Mouse (Mus musculus): ENCODE measurements around the gene Spa17.
A peak's percentile ranks its signal among the peaks of the same experiment; 100 is the strongest.

The Spa17 gene

DNA sequence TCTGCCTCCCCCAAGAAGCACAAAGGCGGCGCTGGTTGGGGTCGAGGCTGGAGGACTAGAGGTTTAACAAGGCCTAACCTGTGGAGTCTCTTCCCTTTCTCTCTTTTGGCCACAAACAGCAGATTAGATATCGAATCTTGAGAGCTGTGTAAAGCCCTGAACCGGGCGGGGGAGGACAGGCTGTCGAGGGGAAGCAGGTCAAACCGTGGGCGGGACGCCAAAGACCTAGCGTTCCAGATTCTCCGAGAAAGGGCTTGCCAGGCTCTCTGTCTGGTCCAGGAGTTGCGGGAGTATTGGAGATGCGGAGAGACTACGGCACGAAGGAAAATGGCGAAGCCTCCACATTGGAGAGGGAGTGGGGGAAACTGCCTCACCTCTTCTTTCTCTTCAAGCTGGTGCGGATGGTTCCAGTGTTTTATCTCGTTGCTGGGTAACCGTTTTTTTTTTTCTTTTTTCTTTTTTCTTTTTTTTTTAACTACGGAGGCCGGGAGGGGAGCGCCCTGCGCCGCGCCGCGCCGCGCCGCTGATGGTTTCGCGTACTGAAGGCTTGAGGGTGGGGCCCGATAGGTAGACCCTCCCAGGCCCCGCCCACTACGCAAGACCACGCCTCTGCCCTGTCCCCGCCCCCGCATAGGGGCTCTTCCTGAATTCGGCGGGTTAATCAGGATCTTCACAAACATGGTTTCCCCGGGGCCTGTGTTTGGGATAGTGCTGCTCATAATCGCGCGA lies at the start of gene Spa17:
Gene Spa17 (minus strand): TSS at position 541 of the 729 bp plus-strand sequence.
- DNase-seq = peak; percentile 82

DNA sequence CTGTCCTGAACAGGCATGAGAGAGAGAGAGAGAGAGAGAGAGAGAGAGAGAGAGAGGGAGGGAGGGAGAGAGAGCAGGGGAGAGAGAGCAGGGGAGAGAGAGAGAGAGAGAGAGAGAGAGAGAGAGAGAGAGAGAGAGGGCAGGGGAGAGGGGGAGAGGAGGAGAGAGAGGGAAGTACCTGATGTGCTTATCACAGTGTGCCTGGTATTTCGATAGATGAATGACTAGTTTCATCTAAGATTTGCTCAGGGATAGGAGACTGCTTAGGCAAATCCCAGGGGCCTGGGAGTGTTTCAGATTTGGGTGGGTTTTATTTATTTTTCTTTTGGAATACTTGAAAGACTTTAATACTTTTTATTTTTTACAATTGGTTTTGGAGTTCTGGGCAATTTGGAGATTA lies 49.7 kb upstream of the Spa17 start:
- DNase-seq = no peak

DNA sequence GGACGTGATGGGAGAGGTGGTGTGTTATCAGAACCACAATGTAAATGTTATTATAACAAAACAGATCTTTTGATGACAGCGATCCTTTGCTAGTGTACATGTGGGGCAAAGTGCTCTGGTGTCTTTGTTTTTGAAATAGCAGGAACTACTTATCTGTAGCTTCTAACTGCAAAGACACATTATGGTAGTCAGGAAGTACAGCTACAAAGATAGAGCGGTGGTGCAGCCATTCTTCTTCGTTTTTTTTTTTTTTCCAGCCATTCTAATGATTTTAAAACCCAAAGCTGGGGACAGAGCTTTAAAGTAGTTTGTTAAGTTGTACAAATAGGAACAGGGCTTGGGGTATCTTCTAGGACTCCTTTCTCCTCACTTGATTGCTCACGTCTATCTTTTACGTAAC lies 45.9 kb upstream of the Spa17 start:
- no peak for DNase-seq

DNA sequence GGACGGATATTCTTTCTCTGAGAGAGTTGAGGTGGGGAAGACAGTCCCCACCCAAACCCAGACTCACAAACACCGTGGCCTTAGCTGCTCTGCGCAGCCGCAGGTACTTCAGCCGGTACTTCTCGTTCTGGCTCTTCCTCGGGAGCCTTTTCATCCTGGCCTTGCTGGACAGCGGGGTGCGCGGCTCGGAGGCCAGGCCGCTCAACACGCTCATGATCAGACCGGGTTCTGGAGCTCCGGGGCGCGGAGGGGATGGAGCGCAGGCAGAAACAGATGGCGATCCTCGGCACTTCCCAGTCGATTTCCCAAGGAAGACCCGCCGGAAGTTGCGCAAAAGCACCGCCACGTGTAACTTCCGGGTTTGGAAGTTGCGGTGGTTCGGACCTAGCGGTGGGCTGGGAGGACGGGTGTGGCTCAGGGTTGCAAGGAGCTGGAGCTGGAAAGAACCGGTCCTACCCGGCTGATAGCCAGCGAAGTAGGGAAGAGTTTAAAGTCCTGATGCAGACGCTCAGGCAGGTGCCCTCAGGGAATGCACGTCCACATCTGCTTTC lies 43.5 kb upstream of the Spa17 start, which contains the start of gene Tbrg1:
Gene Tbrg1 (minus strand): TSS at position 382 of the 551 bp plus-strand sequence.
- peak; percentile 72 for DNase-seq

DNA sequence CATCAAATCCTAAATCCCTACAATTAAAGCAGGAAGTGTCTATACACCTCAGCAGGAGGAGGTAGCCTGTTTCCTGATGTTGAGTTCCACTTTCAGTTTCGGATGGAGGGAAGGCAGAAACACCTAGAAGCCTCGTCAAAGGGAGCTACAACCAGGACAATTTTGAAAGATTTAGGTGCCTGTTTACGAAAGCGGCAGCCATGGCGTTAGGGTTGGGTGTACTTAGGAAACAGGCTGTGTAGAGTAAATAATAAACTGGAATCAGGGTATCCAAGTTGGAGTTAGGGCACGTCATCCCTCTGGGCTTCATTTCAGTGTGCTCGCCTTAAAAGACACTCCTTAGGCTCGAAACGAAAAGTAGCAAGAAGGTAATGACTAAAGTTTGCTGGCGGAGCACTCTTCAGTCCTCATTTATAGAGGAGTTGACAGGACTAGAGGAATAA lies 42.9 kb upstream of the Spa17 start:
- DNase-seq = no peak

DNA sequence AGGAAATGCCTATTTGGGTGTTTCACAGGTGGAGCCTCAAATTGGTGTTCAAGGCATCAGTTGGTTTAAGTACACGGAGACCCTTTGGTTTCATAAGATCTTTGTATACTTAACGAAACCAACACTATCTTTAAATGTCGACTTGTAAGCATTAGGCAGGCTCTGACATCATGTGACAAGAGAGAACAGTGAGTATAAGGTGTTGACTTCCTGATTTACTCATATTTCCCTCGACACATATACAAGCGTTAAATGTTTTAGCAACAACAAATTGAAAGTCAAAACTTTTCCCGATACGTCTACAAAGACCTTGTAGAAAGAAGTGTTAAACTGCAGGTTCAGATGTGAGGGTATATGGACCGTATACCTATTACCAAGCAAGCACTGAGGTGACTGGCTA lies 42.4 kb upstream of the Spa17 start:
- DNase-seq = no peak

DNA sequence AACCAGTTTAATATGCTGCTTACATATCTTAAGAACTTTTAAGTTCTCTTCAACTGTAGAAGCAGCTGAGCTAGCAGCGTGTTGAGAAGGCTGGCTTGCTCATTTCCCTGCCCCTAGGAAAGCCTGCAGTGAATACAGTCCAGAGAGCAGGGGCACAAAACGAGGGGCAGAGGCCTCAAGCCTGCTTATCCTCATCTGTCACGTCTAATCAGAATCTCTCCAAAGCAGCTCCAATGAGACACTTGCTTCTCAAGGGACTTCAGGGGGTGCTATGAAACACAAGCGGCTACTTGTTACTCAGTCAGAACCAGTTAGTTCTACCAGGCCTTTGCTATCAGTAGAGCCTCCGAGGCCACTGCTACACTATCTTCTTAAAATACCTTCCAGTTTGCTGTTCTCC lies 40.3 kb upstream of the Spa17 start:
- DNase-seq = no peak

DNA sequence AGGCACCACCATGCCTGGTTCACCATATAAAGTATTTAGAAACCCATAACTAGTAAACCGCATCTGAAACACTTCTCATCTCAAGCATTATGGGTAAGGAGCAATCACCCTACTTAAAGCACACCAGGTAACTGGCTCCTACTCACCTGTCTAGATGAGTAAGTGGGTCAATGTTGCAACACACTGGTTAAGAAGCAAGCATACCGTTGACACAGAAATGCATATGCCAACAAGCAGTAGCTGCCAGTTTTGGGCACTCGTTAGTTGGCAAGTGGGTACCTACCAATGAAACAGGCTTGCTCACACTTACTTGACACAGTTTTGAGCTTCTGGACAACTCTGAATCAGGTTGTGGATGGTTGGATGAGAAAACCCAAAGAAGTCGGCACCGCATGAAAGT lies 37.1 kb upstream of the Spa17 start:
- no peak for DNase-seq

DNA sequence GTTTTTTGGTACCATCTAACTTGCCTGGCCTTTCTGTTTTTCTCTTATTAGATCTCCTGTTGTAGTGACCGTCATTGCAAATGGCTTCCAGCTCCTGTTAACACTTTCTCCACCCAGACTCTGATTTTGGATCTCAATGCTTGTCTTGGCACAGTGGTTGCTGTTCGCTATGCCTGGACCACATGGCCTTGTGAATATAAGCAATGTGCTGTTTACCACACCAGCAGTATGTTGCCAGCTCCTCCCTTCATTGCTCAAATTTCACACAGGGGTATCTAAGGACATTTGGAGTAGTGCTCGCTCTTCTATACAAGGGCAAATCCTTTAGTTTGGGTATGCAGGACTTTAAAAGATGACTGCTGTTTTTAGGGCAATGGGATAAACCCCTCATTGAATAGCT lies 32.7 kb upstream of the Spa17 start:
- DNase-seq = no peak

DNA sequence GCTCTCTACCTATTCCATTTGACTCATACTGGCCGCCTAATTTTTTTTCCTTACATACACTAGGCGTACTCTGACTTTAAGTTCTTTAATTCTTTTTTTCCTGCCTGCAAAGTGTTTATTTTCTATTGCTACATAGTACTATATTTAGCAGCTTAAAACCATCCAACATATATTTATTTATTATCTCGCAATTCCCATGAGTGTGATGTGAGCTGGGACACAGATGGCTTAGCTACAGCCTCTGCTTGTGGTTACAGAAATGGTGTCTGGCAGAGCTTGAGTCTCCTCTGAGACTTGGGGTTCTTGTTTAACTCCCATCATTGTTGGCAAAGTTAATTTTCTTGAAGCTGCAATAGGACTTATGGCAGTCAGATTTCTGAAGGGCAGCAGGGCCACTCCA lies 25.2 kb upstream of the Spa17 start:
- no peak for DNase-seq

DNA sequence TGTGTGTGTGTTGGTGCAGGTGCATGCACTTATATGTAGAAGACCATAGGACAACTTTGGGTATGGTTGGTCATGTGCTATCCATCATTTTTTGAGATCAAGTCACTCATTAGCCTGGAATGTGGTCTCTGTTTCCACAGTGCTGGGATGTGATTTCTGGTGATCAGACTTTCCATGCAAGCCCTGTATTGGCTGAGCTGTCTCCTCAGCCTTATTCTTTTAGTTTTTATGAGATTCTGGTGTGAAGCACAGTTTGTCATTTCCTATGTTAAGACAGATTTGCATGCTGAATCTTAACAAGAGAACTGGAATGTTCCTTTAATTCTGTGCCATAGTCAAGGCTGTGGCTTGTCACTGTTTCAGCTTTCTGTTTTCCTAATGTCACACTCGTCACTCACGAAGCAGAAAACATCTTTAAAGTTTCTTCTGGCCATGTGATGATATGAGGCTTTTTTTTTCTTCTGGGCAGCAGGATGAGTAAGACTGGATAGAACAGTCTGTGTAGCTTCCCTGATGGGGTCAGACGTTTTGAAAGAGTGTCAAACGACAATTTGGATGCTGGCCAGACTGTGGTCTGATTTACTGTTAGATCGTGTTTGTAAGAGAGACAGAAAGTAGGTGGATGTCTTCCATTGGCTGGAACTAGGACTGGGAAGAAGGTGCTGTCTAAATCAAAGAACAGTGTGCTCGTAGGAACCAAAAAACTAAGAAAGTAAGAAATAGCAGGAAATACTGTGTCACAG lies 23.4 kb upstream of the Spa17 start:
- DNase-seq = peak; percentile 34

DNA sequence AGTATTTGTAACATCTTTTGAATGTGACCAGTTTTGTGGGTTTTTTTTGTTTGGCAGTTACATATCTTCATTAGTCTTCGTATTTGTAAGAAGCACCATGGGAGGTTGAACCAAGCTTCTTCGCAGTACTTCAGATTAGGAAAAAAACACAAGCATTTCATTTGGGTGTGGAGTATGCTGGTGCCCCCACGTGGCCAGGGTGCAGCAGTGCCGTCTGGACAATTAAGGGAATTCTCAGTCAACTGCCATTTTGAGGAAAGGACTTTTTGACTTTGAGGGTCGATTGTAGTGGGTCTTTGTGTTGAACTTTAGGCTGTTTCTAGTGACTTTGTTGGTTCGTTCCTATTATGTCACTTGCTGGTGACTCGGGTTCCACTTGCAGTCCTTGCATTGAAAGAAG lies 22.8 kb upstream of the Spa17 start:
- DNase-seq = peak; percentile 53

DNA sequence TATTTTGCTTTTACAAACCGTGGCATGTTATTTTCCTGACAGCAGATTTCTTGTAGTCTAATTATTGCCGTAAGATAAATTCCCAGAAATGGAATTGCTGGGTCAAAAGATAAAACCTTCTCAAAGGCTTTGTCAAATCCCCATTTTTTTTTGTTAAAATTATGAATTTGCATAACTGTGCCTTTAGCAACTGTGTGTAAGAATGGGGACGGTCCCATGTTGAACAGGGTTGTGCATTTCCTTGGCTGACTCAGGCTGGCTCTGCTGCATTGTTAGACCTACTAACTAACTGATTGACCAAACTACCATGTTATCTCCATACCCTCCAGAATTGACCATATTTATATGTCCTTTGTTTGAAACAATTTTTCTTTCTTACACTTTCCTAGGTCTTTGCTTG lies 20.7 kb upstream of the Spa17 start:
- no peak for DNase-seq

DNA sequence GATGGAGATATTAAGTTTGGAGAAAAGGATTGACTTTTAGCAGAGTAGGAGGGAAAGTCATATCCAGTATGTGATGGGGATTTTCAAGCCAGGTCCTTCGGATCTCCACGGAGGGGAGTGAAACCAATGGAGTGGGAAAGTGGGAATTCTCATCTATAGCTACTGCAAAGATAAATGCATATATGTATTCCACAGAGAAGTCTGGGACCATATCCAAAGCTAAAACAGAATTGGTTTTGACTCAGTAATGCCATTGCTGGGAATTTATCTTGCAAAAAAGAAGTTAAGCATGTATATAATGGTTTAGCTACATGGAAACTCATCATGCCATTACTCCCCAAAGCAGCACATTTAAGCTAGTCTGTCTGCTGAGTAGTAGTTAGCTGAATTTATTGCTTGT lies 18.8 kb upstream of the Spa17 start:
- no peak for DNase-seq

DNA sequence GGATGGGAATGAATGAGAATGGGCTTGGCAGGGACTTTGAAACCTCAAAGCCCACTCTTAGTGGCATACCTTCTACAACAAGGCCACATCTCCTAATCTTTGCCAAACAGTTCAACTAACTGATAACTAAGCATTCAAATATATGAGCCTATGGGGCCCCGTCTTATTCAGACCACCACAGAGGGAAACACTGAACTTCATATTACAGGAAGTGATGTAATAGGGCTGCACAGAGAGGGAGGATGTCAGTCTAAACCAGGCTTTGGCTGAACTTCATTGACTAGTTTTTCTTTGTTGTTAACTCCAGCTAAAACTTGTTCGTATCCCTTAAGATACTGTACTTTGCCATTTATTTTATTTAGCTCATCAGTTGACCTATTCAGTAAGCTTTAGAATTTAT lies 16.4 kb upstream of the Spa17 start:
- no peak for DNase-seq

DNA sequence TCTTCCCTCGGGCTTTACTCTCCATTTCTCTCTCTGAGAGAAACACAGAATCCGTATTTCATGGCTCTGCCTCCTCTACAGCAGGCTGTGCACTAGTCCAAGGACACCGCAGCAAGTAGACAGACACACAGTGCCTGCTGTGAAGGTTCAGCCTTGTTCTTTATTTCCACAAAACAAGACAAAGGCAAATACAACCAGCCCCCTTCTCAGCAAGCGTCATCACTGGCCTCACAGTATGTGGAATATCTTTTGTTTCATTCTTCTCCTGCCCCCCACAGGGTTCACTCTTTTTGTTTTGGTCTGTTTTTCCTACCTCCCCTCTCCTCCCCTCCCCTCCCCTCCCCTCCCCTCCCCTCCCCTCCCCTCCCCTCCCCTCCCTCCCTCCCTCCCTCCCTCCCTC lies 15.1 kb upstream of the Spa17 start:
- DNase-seq = no peak

DNA sequence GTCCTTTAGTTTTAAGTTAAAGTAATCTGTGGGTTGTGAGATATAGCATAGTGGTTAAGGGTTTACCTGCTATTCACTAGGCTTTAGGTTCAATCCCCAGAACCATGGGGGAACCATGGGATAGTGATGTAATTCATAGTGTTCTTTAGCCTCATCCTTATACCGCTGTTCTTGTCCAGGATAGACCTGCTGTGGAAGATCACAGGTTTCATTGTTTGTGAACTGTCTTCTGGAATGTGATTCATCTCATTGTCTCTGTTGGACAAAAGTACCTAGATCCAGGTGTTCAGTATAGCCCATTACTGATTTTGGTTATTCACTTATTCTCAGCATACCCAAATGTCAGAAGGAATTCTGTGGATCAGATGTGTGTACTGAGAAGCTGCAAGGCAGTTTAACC lies 13.7 kb upstream of the Spa17 start:
- no peak for DNase-seq

DNA sequence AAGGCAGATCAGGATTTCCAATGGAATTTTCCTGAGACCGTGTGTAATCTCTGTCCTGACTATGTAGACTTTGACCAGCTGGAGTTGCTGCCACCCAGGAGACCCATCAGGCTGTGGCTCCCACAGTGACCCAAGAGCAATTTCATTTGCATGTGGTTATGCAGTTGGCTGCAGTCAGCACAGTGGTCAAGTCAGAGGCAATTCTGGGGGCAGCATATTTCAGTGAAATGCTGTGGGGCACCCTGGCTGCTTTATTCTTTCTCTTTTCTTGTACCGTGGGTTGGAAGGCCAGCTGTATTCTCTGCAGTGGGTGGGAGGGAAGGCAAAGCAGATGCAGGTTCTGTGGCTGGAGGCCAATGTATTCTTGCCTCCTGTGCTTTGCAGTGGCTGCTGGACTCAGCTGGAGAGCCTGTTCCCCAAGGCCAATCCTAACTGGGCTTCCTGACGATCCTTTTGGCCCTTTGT lies 12.6 kb upstream of the Spa17 start:
- DNase-seq = peak; percentile 16

DNA sequence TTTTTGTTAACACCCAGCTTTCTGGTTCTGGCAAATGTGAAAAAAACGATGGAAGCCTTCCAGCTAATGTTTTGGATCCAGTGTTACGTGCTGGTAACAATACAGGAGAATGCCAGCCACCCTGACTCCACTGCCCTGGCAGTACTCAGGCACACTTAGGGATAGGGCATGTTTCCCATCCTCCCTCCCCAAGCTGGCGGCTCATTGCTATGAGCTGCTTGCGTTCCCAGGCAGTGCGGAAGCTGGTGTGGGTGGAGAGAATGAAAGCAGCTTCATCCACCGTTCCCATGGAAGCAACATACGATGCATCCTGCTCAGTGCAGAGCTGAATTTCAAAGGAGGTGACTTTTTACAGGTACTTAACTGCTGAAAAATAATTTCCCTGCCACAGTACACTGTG lies 12.1 kb upstream of the Spa17 start:
- DNase-seq = peak; percentile 66

DNA sequence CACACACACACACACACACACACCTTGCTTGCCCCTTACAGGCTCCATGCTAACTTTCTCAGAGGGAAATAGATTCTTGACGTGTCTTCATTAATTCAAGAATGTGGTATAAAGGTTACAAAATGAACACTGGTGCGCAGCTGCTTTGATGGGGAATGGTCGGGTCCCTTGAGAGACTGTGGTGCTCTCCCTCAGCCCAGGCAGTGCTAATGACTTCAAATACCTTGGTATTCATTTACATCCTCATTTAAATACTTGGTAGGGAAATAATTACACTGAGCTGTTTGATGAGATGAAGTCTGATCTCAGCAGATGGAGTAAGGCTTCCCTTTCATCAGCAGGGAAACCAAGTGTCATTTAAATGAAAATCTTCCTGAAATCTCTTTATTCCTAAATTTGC lies 11.6 kb upstream of the Spa17 start:
- DNase-seq = no peak

DNA sequence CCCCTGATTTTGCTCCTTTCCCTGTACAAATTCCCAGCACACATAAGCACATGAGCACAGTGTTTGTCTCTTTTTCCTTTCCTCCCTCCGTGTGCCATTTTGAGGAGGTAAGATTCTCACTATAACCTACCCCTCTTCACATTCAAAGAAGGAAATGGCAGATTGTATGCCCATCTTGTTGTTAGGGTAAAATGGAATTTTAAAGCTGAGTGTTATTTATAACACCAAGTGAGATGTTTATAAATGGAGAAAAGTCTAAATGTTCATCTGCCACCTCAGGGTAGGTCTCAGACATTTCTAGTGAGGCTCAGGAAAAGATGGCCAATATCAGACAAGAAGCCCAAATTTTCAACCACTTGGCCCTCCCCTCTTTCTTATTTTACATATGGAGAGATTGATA lies 11.0 kb upstream of the Spa17 start:
- no peak for DNase-seq

DNA sequence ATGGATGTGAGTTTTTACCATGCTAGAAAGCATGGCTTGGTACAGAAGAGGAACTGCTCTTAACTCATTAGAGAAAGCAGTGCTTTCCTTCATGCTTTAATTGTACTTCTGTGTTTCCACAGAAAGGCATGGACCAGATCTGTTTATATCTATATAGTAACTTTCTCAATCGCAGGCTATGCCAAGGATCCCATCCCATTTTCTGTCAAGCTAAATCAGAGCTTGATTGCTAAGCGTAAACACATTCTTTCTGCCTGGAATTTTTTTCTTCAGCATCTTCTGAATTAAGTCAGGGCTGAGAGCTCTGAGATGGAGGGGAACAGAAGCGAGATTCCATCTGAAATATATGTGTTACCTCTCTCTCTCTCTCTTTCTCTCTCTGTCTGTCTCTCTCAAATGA lies 10.5 kb upstream of the Spa17 start:
- DNase-seq = no peak

DNA sequence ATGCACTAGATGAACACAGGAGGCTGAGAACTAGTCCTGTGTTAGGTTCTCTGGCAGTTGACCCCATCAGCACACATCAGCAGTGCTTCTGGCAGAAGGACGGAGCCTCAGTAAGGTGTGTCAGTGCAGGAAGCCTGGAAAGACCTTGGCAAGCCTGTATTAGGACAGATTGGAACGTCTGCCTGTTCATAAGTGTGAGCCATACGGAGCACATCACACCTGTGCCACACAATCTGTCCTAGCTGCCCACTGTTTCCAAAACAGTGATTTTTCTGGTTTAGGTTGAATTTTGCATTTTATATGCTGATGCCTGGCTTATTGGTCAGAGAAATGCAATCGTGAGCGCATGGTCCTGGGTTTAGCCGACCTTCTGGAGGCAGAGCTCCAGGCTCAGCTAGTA lies 7.8 kb upstream of the Spa17 start:
- DNase-seq = no peak

DNA sequence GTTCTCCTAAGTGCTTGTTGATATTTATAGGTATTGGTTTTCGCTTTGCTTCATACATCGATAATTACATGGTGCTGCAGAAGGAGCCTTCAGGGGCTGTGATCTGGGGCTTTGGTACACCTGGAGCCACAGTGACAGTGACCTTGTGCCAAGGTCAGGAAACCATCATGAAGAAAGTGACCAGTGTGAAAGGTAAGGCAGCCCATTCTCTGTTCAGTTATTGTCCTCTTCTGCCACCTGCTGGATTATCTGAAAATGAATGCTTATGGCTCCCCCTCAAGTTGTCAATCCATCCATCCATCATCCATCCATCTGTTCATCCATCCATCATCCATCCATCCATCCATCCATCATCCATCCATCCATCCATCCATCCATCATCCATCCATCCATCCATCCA lies 3.2 kb upstream of the Spa17 start:
- no peak for DNase-seq

Data from right cerebral cortex, postnatal 4 days (tissue).